Mouse (Mus musculus) neural tube, embryonic 11.5 days (tissue): ENCODE results near the gene Ece1. TPM values are rescaled to one million over a fixed set of nuclear protein-coding genes. Genes with fewer than 3 reads are reported as not detected.

Source experiments
- ATAC-seq: fragments of 200-750 bp; cut with Nextera tagmentation; 2 replicates; pipeline ENCODE4 v1.8.0; 2017; ENCODE audit warnings: moderate number of reproducible peaks, mild to moderate bottlenecking, moderate TSS enrichment, moderate library complexity; ENCODE audit not compliant: insufficient read depth, low FRiP score, low TSS enrichment
- DNase-seq: peaks from one replicate; pipeline ENCODE4 v3.0.0-alpha.2; 2015; ENCODE audit warnings: low spot score
- H3K27ac ChIP-seq: fragments of 300-500 bp; sonication (generic); 2 replicates; pipeline ENCODE4 v1.5.1; 2014; ENCODE audit warnings: low read depth, mild to moderate bottlenecking, low read length
- H3K27me3 ChIP-seq: fragments of 300-500 bp; sonication (generic); 2 replicates; pipeline ENCODE4 v1.6.1; 2014; ENCODE audit warnings: mild to moderate bottlenecking, low read length, mixed read lengths; ENCODE audit not compliant: control insufficient read depth, insufficient read depth
- H3K36me3 ChIP-seq: fragments of 300-500 bp; sonication (generic); 2 replicates; pipeline ENCODE4 v1.6.1; 2014; ENCODE audit warnings: mild to moderate bottlenecking, low read length, moderate library complexity, mixed read lengths; ENCODE audit not compliant: control insufficient read depth, insufficient read depth
- H3K4me1 ChIP-seq: fragments of 300-500 bp; sonication (generic); 2 replicates; pipeline ENCODE4 v1.6.1; 2014; ENCODE audit warnings: low read length, mixed read lengths; ENCODE audit not compliant: control insufficient read depth, insufficient read depth
- H3K4me2 ChIP-seq: fragments of 300-500 bp; sonication (generic); 2 replicates; pipeline ENCODE4 v1.6.1; 2014; ENCODE audit warnings: low read depth, mild to moderate bottlenecking, moderate library complexity
- H3K4me3 ChIP-seq: fragments of 300-500 bp; sonication (generic); 2 replicates; pipeline ENCODE4 v1.5.1; 2014; ENCODE audit warnings: low read depth, low read length
- H3K9ac ChIP-seq: fragments of 300-500 bp; sonication (generic); 2 replicates; pipeline ENCODE4 v1.6.1; 2014; ENCODE audit warnings: mild to moderate bottlenecking, low read length
- H3K9me3 ChIP-seq: fragments of 300-500 bp; sonication (generic); 2 replicates; pipeline ENCODE4 v1.6.1; 2016; ENCODE audit warnings: low read length; ENCODE audit not compliant: control insufficient read depth
- WGBS: fragments of 180-500 bp; shearing (Covaris S2); extraction: QIAGEN DNeasy Blood & Tissue Kit; methylation state at CpG from one replicate; pipeline ENCODE4 v1.1.7; 2014; 5-methylcytosine and 5-hydroxymethylcytosine counted together
- polyA plus RNA-seq: library from polyadenylated mRNA; unstranded; fragments of >200 nt; fragmentation: Nextera tagmentation; extraction: Ambion mirVana; gene quantifications from 2 replicates; pipeline ENCODE4 v1.2.1, GENCODE M21; 2014

Ece1 gene
- polyA plus RNA-seq, 1 experiment from 2014 or later = 39.8 TPM

DNA sequence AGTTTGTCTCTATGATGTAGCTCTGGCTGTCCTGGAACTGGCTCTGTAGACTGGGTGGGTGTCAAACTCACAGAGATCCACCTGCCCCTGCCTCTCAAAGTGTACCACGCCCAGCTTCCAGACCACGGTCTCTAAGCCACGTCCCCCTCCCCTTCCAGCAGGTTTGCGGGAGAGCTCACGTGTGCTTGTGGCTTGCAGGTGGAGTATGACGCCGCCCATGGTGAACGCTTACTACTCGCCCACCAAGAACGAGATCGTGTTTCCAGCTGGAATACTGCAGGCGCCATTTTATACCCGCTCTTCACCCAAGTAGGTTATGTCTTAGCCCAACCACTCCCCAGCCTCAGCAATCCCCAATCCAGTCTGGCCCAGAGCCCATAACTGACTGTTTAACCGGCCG is 94.2 kb downstream of the Ece1 start:
- H3K27me3 ChIP-seq = no peaks in the 10 kb centered on the region
- peaks cover 17% of the 10 kb centered on the region for H3K36me3 ChIP-seq
- WGBS = 96% methylated on average over 15 of the region's 15 CpGs
- no peak overlapping the region for H3K9ac ChIP-seq
- H3K4me3 ChIP-seq = no peak overlapping the region
- H3K4me2 ChIP-seq = no peak overlapping the region
- DNase-seq (no peak), ATAC-seq (no peak)
- no peak overlapping the region for H3K27ac ChIP-seq
- no peaks in the 10 kb centered on the region for H3K4me1 ChIP-seq
- no peaks in the 10 kb centered on the region for H3K9me3 ChIP-seq

DNA sequence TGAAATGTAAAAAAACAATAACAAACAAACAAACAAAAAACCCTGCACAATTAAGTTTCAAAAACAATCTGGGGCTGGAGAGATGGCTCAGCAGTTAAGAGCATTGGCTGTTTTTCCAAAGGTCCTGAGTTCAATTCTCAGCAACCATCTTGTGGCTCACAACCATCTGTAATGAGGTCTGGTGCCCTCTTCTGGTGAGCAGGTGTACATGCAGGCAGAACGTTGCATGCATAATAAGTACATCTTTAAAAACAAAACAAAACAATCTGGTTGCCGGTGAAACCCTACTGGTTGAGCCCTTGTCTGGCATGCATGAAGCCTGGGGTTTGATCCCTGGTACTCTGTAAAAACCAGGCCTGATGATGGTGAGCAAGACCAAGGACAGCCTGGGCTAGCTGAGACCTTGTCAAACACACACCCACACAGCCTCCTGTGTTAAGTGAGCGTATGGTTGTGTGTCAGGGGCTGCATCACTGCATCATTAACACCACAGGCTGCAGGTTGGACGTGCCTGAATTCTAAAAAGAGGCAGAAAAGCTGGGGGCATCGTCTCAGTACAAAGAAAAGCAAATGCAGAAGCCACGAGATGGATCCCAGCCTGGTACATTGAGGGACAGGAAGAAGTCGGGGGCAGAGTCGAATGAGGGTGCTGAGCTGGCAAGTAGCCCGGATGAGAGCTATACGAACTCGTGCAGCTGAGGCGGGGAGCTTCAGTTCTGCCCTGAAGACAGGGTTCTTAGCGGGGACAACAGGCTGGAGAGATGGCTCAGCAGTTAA is 98.0 kb downstream of the Ece1 start:
- no peak for ATAC-seq
- no peaks in the 10 kb centered on the region for H3K9me3 ChIP-seq
- 91% methylated on average over 13 of the region's 13 CpGs for WGBS

DNA sequence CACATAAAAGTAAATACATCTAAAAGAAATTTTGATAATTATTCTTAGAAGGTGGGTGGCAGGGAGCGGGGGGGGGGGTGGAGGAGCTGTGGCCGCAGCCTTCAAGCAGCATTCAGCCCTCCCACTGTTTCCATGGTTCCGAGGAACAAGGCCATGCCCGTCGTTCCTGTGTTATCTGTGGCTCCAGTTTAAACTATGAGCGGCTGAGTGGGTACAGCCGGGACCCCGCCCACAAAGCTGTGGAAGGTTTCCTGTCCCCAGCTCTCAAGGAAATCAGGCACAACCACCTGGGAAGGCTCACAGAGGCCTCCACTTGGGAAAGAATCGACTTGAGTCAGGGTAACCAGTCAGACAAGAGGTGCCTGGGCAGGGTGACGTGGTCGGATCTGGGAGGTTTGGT is 98.7 kb downstream of the Ece1 start:
- WGBS = 84% methylated on average over 11 of the region's 11 CpGs
- ATAC-seq = no peak
- DNase-seq = no peak
- H3K27me3 ChIP-seq = no peaks in the 10 kb centered on the region
- no peak overlapping the region for H3K9ac ChIP-seq
- no peaks in the 10 kb centered on the region for H3K9me3 ChIP-seq
- H3K27ac ChIP-seq = no peak overlapping the region
- H3K36me3 ChIP-seq = peaks cover 23% of the 10 kb centered on the region
- H3K4me2 ChIP-seq = no peak overlapping the region
- H3K4me3 ChIP-seq = no peak overlapping the region
- no peaks in the 10 kb centered on the region for H3K4me1 ChIP-seq

More for the DNA sequence above, 98.0 kb downstream of the Ece1 start:
- DNase-seq = no peak
- peaks cover 23% of the 10 kb centered on the region for H3K36me3 ChIP-seq
- H3K4me3 ChIP-seq = no peak overlapping the region
- H3K4me2 ChIP-seq = no peak overlapping the region
- H3K4me1 ChIP-seq = no peaks in the 10 kb centered on the region
- no peak overlapping the region for H3K27ac ChIP-seq
- no peak overlapping the region for H3K9ac ChIP-seq
- no peaks in the 10 kb centered on the region for H3K27me3 ChIP-seq

DNA sequence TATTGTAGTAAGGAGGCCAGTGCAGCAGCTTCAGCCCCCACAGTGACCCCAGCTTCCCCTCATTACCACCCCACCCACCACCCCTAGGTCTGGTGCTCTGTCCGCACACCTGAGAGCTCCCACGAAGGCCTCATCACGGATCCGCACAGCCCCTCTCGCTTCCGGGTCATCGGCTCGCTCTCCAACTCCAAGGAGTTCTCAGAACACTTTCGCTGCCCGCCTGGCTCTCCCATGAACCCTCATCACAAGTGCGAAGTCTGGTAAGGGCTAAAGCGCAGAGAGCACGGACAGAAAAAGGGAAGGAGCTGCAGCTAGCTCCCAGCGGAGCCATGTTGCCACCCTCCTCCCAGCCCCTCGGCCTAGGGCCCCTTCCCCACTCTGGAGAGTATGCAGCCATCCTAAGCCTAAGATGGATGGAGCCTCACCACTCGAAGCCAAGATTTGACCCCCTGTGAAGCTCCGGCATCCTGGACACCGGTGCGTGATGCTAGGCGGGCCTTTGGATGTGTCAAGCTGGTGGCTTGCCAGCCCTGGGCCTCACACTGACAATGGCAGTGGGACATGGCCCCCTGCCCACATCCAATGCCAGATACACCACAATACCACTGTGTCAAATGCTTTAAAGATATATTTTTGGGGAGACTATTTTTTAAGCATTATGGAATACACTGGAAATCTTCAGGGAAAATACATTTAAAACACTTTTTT is 100.8 kb downstream of the Ece1 start:
- Histone ChIP-seq H3K4me2 (no peak overlapping the region), H3K4me3 (no peak overlapping the region), H3K4me1 (no peaks in the 10 kb centered on the region), H3K9ac (no peak overlapping the region; the same call in 1 of the 2 replicates), H3K27me3 (no peaks in the 10 kb centered on the region), H3K27ac (no peak overlapping the region), H3K9me3 (no peaks in the 10 kb centered on the region), H3K36me3 (peaks cover 23% of the 10 kb centered on the region)
- ATAC-seq (no peak), DNase-seq (no peak)
- 91% methylated on average over 20 of the region's 20 CpGs for WGBS

DNA sequence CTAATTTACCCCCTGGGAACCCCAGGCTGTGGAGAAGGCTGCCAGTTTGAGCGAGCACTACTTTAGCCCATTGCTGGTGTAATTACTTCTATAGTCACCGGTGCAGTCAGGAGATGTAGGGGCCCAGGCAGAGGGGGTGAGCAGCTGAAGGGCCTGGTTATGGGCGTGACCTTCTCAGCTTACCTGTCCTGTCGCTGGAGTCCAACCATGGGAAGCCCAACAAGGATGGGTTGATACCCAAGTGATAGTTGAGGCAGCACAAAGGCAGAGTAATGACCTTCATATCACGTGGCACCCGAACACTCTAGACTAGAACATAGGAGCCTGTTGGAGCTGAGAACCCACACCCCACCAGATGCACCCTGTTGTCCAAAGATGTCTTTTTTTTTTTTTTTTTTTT is 101.4 kb downstream of the Ece1 start:
- H3K9me3 ChIP-seq = no peaks in the 10 kb centered on the region
- H3K9ac ChIP-seq = no peak overlapping the region
- no peak overlapping the region for H3K27ac ChIP-seq
- H3K4me2 ChIP-seq = no peak overlapping the region
- no peak overlapping the region for H3K4me3 ChIP-seq
- H3K4me1 ChIP-seq = no peaks in the 10 kb centered on the region
- H3K36me3 ChIP-seq = peaks cover 23% of the 10 kb centered on the region
- DNase-seq (no peak), ATAC-seq (no peak)
- WGBS = 92% methylated on average over 6 of the region's 6 CpGs
- H3K27me3 ChIP-seq = no peaks in the 10 kb centered on the region

DNA sequence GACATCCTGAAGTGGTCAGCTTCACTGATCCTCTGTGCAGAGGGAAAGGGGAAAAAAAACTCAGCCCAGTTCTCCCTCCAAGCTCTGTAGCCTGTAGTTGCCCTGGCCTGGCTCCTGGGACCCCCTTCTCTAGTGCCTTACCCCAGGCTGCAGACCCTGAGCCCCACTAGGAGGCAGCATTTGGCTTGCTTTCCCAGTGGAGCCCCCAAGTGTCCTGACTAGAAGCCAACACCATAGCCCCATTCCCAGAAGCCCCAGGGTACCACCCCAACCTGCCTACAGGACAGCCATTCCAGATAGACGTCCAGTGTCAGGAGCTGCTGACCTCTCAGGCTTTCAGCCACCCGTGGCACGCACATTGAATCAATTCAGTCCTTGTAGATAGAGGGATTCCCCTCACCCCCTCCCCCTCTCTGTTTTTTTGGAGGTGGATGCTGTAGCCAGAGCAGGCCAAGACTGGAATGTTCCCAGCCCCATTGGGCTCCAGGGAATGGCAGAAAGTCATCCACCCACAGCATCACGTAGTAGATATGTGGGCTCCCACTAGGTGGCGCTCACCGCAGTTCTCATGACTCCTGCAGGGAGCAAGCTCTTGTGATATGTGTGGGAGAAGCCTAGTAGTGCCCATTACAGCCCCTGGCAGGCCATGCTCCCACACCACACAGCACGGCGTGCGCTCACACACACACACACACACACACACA is 102.0 kb downstream of the Ece1 start:
- H3K9ac ChIP-seq = no peak overlapping the region
- peaks cover 19% of the 10 kb centered on the region for H3K36me3 ChIP-seq
- H3K4me1 ChIP-seq = no peaks in the 10 kb centered on the region
- WGBS = 69% methylated on average over 9 of the region's 9 CpGs
- H3K27ac ChIP-seq = no peak overlapping the region
- no peak overlapping the region for H3K4me3 ChIP-seq
- H3K4me2 ChIP-seq = no peak overlapping the region
- H3K27me3 ChIP-seq = no peaks in the 10 kb centered on the region
- no peaks in the 10 kb centered on the region for H3K9me3 ChIP-seq
- no peak for ATAC-seq
- DNase-seq = peak; percentile 77

DNA sequence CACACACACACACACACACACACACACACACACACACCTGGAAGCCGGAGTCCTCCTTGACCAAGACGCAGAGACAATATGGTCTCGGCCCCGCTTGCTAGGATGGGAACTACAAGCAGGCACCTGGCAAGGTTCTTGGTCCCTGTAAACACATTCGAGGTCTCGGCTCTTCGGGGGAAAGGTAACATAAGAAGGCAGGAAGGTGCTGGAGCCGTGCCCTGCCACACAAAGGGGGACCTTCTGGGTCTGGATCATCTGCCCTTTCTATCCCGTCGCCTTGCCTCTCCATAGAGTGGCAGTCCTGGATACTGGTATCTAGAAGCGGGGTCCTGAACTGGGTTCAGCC is 102.5 kb downstream of the Ece1 start:
- H3K36me3 ChIP-seq = peaks cover 13% of the 10 kb centered on the region
- no peaks in the 10 kb centered on the region for H3K4me1 ChIP-seq
- 94% methylated on average over 10 of the region's 11 CpGs for WGBS
- no peak for DNase-seq
- no peak overlapping the region for H3K27ac ChIP-seq
- H3K9ac ChIP-seq = no peak overlapping the region
- no peaks in the 10 kb centered on the region for H3K27me3 ChIP-seq
- H3K9me3 ChIP-seq = no peaks in the 10 kb centered on the region
- no peak for ATAC-seq
- H3K4me2 ChIP-seq = no peak overlapping the region
- no peak overlapping the region for H3K4me3 ChIP-seq

DNA sequence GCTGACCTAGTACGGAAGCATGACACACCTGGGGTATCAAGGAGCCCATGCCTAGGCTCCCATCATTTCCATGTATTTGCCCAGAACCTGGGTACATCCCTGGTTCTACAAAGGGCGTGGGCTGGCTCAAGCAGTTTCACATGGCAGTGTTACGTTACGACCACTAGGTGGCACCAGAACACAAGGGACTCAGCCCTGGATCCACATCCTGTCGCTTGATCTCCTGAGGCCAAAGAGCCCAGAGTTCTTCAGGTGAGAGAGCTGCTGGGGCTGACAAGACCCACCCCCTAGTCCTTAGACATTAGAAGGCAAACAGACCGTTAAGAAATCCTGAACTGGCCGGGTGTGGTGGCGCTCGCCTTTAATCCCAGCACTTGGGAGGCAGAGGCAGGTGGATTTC is 106.2 kb downstream of the Ece1 start:
- H3K36me3 ChIP-seq = no peaks in the 10 kb centered on the region
- WGBS = 15% methylated on average over 9 of the region's 9 CpGs
- ATAC-seq = no peak

More for the DNA sequence above, 106.2 kb downstream of the Ece1 start:
- DNase-seq = peak; percentile 83
- no peak overlapping the region for H3K27ac ChIP-seq
- no peaks in the 10 kb centered on the region for H3K9me3 ChIP-seq
- no peaks in the 10 kb centered on the region for H3K4me1 ChIP-seq
- no peak overlapping the region for H3K4me2 ChIP-seq
- no peak overlapping the region for H3K9ac ChIP-seq
- H3K4me3 ChIP-seq = no peak overlapping the region
- no peaks in the 10 kb centered on the region for H3K27me3 ChIP-seq
